Mouse (Mus musculus): ENCODE results near the gene Itga9. TPM values are rescaled to one million over a fixed set of nuclear protein-coding genes. Genes with fewer than 3 reads are reported as not detected.

Itga9 gene
- polyA plus RNA-seq, 1 experiment from 2014 or later = 12.2 TPM

- Histone ChIP-seq H3K9ac (no peak overlapping the region), H3K27ac (peak overlapping the region; percentile 2; the same call in 1 of the 2 replicates), H3K36me3 (no peaks in the 10 kb centered on the region), H3K4me1 (replicated peaks) (no peaks in the 10 kb centered on the region), H3K4me2 (replicated peaks) (no peak overlapping the region), H3K4me3 (replicated peaks) (no peak overlapping the region), H3K9me3 (no peaks in the 10 kb centered on the region), H3K27me3 (replicated peaks) (no peaks in the 10 kb centered on the region)
- 77% methylated on average over 8 of the region's 8 CpGs for WGBS
- ATAC-seq = no peak
Observed at GRCm38 (mm10) chr9:118801910-118802287, 195.4 kb downstream of the Itga9 start.

- no peaks in the 10 kb centered on the region for H3K4me1 ChIP-seq (replicated peaks)
- WGBS = 94% methylated on average over 11 of the region's 11 CpGs
- H3K27me3 ChIP-seq (replicated peaks) = no peaks in the 10 kb centered on the region
- H3K36me3 ChIP-seq = no peaks in the 10 kb centered on the region
- no peak overlapping the region for H3K4me3 ChIP-seq (replicated peaks)
- no peaks in the 10 kb centered on the region for H3K9me3 ChIP-seq
- H3K27ac ChIP-seq = 0 out of 2 replicates have a peak overlapping the region, but pooled peaks have one; percentile 2
- no peak overlapping the region for H3K9ac ChIP-seq
- ATAC-seq = no peak
- H3K4me2 ChIP-seq (replicated peaks) = no peak overlapping the region
Observed at GRCm38 (mm10) chr9:118802380-118802779, 195.9 kb downstream of the Itga9 start.

GRCm38 (mm10) chr9:118805740-118806139, 199.2 kb downstream of the Itga9 start:
- ATAC-seq = peak; percentile 79
- WGBS = 76% methylated on average over 6 of the region's 6 CpGs
- no peaks in the 10 kb centered on the region for H3K27me3 ChIP-seq (replicated peaks)
- H3K4me3 ChIP-seq (replicated peaks) = no peak overlapping the region
- H3K36me3 ChIP-seq = no peaks in the 10 kb centered on the region
- H3K27ac ChIP-seq = no peak overlapping the region
- H3K4me2 ChIP-seq (replicated peaks) = no peak overlapping the region
- H3K9me3 ChIP-seq = no peaks in the 10 kb centered on the region
- H3K4me1 ChIP-seq (replicated peaks) = no peaks in the 10 kb centered on the region
- H3K9ac ChIP-seq = no peak overlapping the region

- Histone ChIP-seq H3K27me3 (replicated peaks) (no peaks in the 10 kb centered on the region), H3K4me3 (replicated peaks) (no peak overlapping the region), H3K4me1 (replicated peaks) (no peaks in the 10 kb centered on the region), H3K9me3 (no peaks in the 10 kb centered on the region), H3K4me2 (replicated peaks) (no peak overlapping the region), H3K9ac (no peak overlapping the region), H3K27ac (no peak overlapping the region), H3K36me3 (no peaks in the 10 kb centered on the region)
- no peak for ATAC-seq
- 96% methylated on average over 3 of the region's 3 CpGs for WGBS
Observed at GRCm38 (mm10) chr9:118807669-118808068, 201.2 kb downstream of the Itga9 start.

GRCm38 (mm10) chr9:118812221-118812620, 205.7 kb downstream of the Itga9 start:
- WGBS = 91% methylated on average over 7 of the region's 7 CpGs
- H3K4me2 ChIP-seq (replicated peaks) = no peak overlapping the region
- no peaks in the 10 kb centered on the region; the same call in 1 of the 2 replicates for H3K4me1 ChIP-seq (replicated peaks)
- no peaks in the 10 kb centered on the region for H3K27me3 ChIP-seq (replicated peaks)
- H3K9me3 ChIP-seq = no peaks in the 10 kb centered on the region
- H3K36me3 ChIP-seq = no peaks in the 10 kb centered on the region
- H3K27ac ChIP-seq = no peak overlapping the region
- no peak for ATAC-seq
- H3K4me3 ChIP-seq (replicated peaks) = no peak overlapping the region
- H3K9ac ChIP-seq = no peak overlapping the region

- no peaks in the 10 kb centered on the region for H3K9me3 ChIP-seq
- no peaks in the 10 kb centered on the region for H3K36me3 ChIP-seq
- no peak overlapping the region for H3K9ac ChIP-seq
- H3K4me3 ChIP-seq (replicated peaks) = no peak overlapping the region
- H3K27me3 ChIP-seq (replicated peaks) = no peaks in the 10 kb centered on the region
- H3K4me1 ChIP-seq (replicated peaks) = peaks cover 5% of the 10 kb centered on the region
- 90% methylated on average over 5 of the region's 5 CpGs for WGBS
- no peak overlapping the region for H3K4me2 ChIP-seq (replicated peaks)
- ATAC-seq = no peak
- H3K27ac ChIP-seq = no peak overlapping the region
Observed at GRCm38 (mm10) chr9:118813492-118813891, 207.0 kb downstream of the Itga9 start.

- H3K9me3 ChIP-seq = no peaks in the 10 kb centered on the region
- peaks cover 7% of the 10 kb centered on the region for H3K4me1 ChIP-seq (replicated peaks)
- ATAC-seq = no peak
- no peaks in the 10 kb centered on the region for H3K36me3 ChIP-seq
- H3K4me3 ChIP-seq (replicated peaks) = no peak overlapping the region
- no peaks in the 10 kb centered on the region for H3K27me3 ChIP-seq (replicated peaks)
- no peak overlapping the region for H3K27ac ChIP-seq
- no peak overlapping the region for H3K4me2 ChIP-seq (replicated peaks)
- 50% methylated on average over 16 of the region's 16 CpGs for WGBS
- H3K9ac ChIP-seq = no peak overlapping the region
Observed at GRCm38 (mm10) chr9:118814056-118814455, 207.6 kb downstream of the Itga9 start.

GRCm38 (mm10) chr9:118814461-118814860, 208.0 kb downstream of the Itga9 start:
- Histone ChIP-seq H3K4me3 (replicated peaks) (no peak overlapping the region), H3K27me3 (replicated peaks) (no peaks in the 10 kb centered on the region), H3K9me3 (no peaks in the 10 kb centered on the region), H3K4me1 (replicated peaks) (peaks cover 7% of the 10 kb centered on the region), H3K27ac (no peak overlapping the region), H3K9ac (no peak overlapping the region), H3K4me2 (replicated peaks) (no peak overlapping the region), H3K36me3 (no peaks in the 10 kb centered on the region)
- 41% methylated on average over 8 of the region's 8 CpGs for whole genome bisulfite sequencing
- ATAC-seq = no peak

- H3K36me3 ChIP-seq = no peaks in the 10 kb centered on the region
- H3K27ac ChIP-seq = no peak overlapping the region
- H3K4me2 ChIP-seq (replicated peaks) = no peak overlapping the region
- H3K27me3 ChIP-seq (replicated peaks) = no peaks in the 10 kb centered on the region
- no peak overlapping the region for H3K9ac ChIP-seq
- H3K4me1 ChIP-seq (replicated peaks) = peaks cover 7% of the 10 kb centered on the region
- no peak overlapping the region for H3K4me3 ChIP-seq (replicated peaks)
- no peak for ATAC-seq
- 98% methylated on average over 8 of the region's 8 CpGs for WGBS
- no peaks in the 10 kb centered on the region for H3K9me3 ChIP-seq
Observed at GRCm38 (mm10) chr9:118815543-118815942, 209.1 kb downstream of the Itga9 start.

GRCm38 (mm10) chr9:118818508-118818907, 212.0 kb downstream of the Itga9 start:
- WGBS = 58% methylated on average over 3 of the region's 3 CpGs
- Histone ChIP-seq H3K4me3 (replicated peaks) (no peak overlapping the region), H3K27ac (no peak overlapping the region), H3K9me3 (no peaks in the 10 kb centered on the region), H3K9ac (no peak overlapping the region), H3K4me2 (replicated peaks) (no peak overlapping the region), H3K27me3 (replicated peaks) (no peaks in the 10 kb centered on the region), H3K36me3 (no peaks in the 10 kb centered on the region), H3K4me1 (replicated peaks) (peaks cover 19% of the 10 kb centered on the region)
- ATAC-seq = no peak

- H3K27me3 ChIP-seq (replicated peaks) = no peaks in the 10 kb centered on the region
- ATAC-seq = peak; percentile 77; the same call in 1 of the 2 replicates
- no peak overlapping the region for H3K9ac ChIP-seq
- H3K9me3 ChIP-seq = no peaks in the 10 kb centered on the region
- WGBS = 54% methylated on average over 21 of the region's 21 CpGs
- H3K4me2 ChIP-seq (replicated peaks) = peak overlapping the region; percentile 32
- no peak overlapping the region for H3K27ac ChIP-seq
- H3K4me3 ChIP-seq (replicated peaks) = no peak overlapping the region
- H3K4me1 ChIP-seq (replicated peaks) = peaks cover 19% of the 10 kb centered on the region; the same call in 1 of the 2 replicates
- no peaks in the 10 kb centered on the region for H3K36me3 ChIP-seq
Observed at GRCm38 (mm10) chr9:118821220-118822185, 215.0 kb downstream of the Itga9 start.

GRCm38 (mm10) chr9:118822186-118822555, 215.7 kb downstream of the Itga9 start:
- no peak overlapping the region for H3K9ac ChIP-seq
- H3K27me3 ChIP-seq (replicated peaks) = no peaks in the 10 kb centered on the region
- WGBS = 48% methylated on average over 3 of the region's 3 CpGs
- H3K27ac ChIP-seq = no peak overlapping the region
- H3K4me1 ChIP-seq (replicated peaks) = peaks cover 19% of the 10 kb centered on the region; the same call in 1 of the 2 replicates
- H3K9me3 ChIP-seq = no peaks in the 10 kb centered on the region
- ATAC-seq = peak; percentile 28; the same call in 1 of the 2 replicates
- peak overlapping the region; percentile 32 for H3K4me2 ChIP-seq (replicated peaks)
- H3K4me3 ChIP-seq (replicated peaks) = no peak overlapping the region
- no peaks in the 10 kb centered on the region for H3K36me3 ChIP-seq

- no peaks in the 10 kb centered on the region for H3K27me3 ChIP-seq (replicated peaks)
- ATAC-seq = no peak
- 97% methylated on average over 2 of the region's 2 CpGs for WGBS
- no peaks in the 10 kb centered on the region for H3K36me3 ChIP-seq
- no peak overlapping the region for H3K9ac ChIP-seq
- H3K4me1 ChIP-seq (replicated peaks) = peaks cover 19% of the 10 kb centered on the region; the same call in 1 of the 2 replicates
- no peak overlapping the region for H3K4me3 ChIP-seq (replicated peaks)
- H3K4me2 ChIP-seq (replicated peaks) = no peak overlapping the region
- no peak overlapping the region for H3K27ac ChIP-seq
- H3K9me3 ChIP-seq = no peaks in the 10 kb centered on the region
Observed at GRCm38 (mm10) chr9:118822581-118822980, 216.1 kb downstream of the Itga9 start.

Data from intestine, embryonic 15.5 days (tissue).